Mouse (Mus musculus) urinary bladder, adult 2 months (tissue): Measurements from ENCODE around the gene Skint9. TPM values are rescaled to one million over a fixed set of nuclear protein-coding genes. Genes with fewer than 3 reads are reported as not detected.
"Not testable (repeated sequence)": the region's sequence is repeated elsewhere in the genome, so short reads cannot be mapped to it uniquely, and the experiment has no call there.

Source experiments
- DNase-seq: peaks from one replicate; pipeline ENCODE4 v3.0.0; 2022; ENCODE audit warnings: low spot score
- polyA plus RNA-seq: library from polyadenylated mRNA; depleted of rRNA; stranded (reverse); fragments of >200 nt; gene quantifications from 2 replicates; pipeline ENCODE4 v1.2.3, GENCODE M21; 2012; rRNA removed

Gene Skint9
- not detected in 2 replicates for polyA plus RNA-seq

GRCm38 (mm10) chr4:112433885-112434284, at the start of gene Skint9:
TSS of gene Skint9 (minus strand) at chr4:112433985.
- no peak for DNase-seq

DNA sequence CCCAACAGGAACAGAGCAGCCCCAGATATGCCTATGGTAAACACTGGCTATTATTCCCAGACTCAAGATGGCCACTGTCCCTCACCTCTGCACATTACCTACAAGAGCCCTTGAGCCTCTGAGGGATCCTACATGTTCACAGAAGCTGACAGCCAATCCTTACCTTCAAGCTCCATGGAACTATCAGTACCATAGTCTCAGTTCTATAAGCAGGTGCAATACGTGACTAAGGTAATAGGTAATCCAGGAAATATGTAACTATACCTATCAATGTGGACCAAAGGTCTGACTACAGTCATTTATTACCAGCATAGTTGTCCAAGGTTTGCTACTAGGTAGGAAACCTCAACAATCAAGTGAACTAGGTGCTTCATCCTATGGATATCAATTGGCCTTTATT, 1.1 kb downstream of the Skint9 start:
- no peak for DNase-seq

DNA sequence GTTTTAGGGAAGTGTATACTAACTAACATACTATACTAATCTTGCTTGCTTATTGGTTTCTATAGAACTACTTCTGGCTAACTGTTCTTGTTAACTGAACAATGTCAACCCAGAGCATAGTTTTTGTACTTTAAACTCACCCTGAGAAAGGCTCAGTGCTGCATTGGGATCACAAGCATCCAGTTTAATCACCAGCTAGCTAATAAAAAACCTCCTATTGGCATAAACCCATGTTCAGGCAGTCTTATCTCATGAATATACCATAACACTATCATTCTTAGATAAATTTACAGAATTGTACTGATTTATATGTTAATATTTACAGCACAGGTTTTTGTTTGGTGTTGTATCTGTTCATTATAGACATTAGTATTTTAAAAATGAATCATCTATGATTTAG, 1.6 kb downstream of the Skint9 start:
- DNase-seq, result no peak

DNA sequence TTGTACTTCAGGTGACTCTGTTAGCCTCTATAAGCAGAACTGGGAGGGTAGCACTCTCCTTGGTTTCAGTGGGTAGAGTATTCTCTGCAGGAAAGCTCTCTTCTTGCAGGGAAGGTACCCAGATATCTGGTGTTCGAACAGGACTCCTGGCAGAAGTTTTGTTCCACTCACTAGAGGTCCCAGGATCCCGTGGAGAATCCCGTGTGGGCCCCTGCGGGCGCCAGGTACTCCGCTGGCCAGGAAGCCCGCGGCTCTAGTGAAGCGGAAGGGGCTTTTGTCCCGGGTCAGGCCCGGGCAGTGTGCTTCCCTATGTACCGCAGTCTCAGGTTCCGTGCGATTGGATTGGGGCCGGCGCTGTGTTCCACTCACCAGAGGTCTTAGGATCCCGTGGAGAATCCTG, 84.7 kb downstream of the Skint9 start:
- DNase-seq, result not testable (repeated sequence)

Other genes with a start within 250 kb of the Skint9 start
- 0.28 and 0.32 TPM in 2 replicates for gene Skint3, start 201.7 kb downstream of the Skint9 start, polyA plus RNA-seq
- gene Skint2, start 123.2 kb upstream of the Skint9 start, polyA plus RNA-seq, result not detected in 2 replicates